Mouse (Mus musculus) limb, embryonic 14.5 days (tissue): Measurements from ENCODE around the gene Tlk1. TPM values are rescaled to one million over a fixed set of nuclear protein-coding genes. Genes with fewer than 3 reads are reported as not detected.

ENCODE experiments used
- ATAC-seq: fragments of 200-750 bp; cut with Nextera tagmentation; 2 replicates; pipeline ENCODE4 v1.8.0; 2017; ENCODE audit warnings: low read depth, moderate number of reproducible peaks, moderate TSS enrichment; ENCODE audit not compliant: low FRiP score
- DNase-seq: peaks from one replicate; pipeline ENCODE4 v3.0.0-alpha.2; 2015; ENCODE audit warnings: low spot score
- H3K27ac ChIP-seq: fragments of 300-500 bp; sonication (generic); replicated peaks from 2 replicates; pipeline ENCODE4 v1.5.1; 2014; ENCODE audit warnings: low read depth, mild to moderate bottlenecking, low read length, moderate library complexity, mixed read lengths
- H3K27me3 ChIP-seq: fragments of 300-500 bp; sonication (generic); 2 replicates; pipeline ENCODE4 v1.6.1; 2014; ENCODE audit warnings: low read length, mixed read lengths; ENCODE audit not compliant: control insufficient read depth, insufficient read depth
- H3K36me3 ChIP-seq: fragments of 300-500 bp; sonication (generic); 2 replicates; pipeline ENCODE4 v1.6.1; 2014; ENCODE audit warnings: mild to moderate bottlenecking, low read length, moderate library complexity, mixed read lengths; ENCODE audit not compliant: control insufficient read depth, insufficient read depth
- H3K4me1 ChIP-seq: fragments of 300-500 bp; sonication (generic); 2 replicates; pipeline ENCODE4 v1.6.1; 2014; ENCODE audit warnings: antibody characterized with exemption, low read length, mixed read lengths; ENCODE audit not compliant: control insufficient read depth, insufficient read depth
- H3K4me2 ChIP-seq: fragments of 300-500 bp; sonication (generic); replicated peaks from 2 replicates; pipeline ENCODE4 v1.6.1; 2014; ENCODE audit warnings: low read depth, mild to moderate bottlenecking, low read length, moderate library complexity; ENCODE audit not compliant: severe bottlenecking
- H3K4me3 ChIP-seq: fragments of 300-500 bp; sonication (generic); replicated peaks from 2 replicates; pipeline ENCODE4 v1.5.1; 2014; ENCODE audit warnings: low read length
- H3K9ac ChIP-seq: fragments of 300-500 bp; sonication (generic); 2 replicates; pipeline ENCODE4 v1.6.1; 2014; ENCODE audit warnings: mild to moderate bottlenecking, low read depth, low read length, moderate library complexity; ENCODE audit not compliant: severe bottlenecking
- H3K9me3 ChIP-seq: fragments of 300-500 bp; sonication (generic); 2 replicates; pipeline ENCODE4 v1.6.1; 2016; ENCODE audit warnings: low read length; ENCODE audit not compliant: control insufficient read depth
- POLR2A ChIP-seq: fragments of 200-500 bp; IDR thresholded peaks from 2 replicates; pipeline ENCODE4 v1.8.0; 2012; ENCODE audit warnings: inconsistent platforms, mild to moderate bottlenecking, moderate library complexity, borderline replicate concordance; ENCODE audit not compliant: insufficient read depth, insufficient read length; ENCODE audit errors: extremely low read depth
- WGBS: fragments of 180-500 bp; shearing (Covaris S2); extraction: QIAGEN DNeasy Blood & Tissue Kit; methylation state at CpG from one replicate; pipeline ENCODE4 v1.1.7; 2014; 5-methylcytosine and 5-hydroxymethylcytosine counted together
- polyA plus RNA-seq, 2 experiments: library from polyadenylated mRNA; depleted of rRNA in 1 of 2; stranded (reverse) in 1 of 2; unstranded in 1 of 2; fragments of >200 nt; fragmentation: Nextera tagmentation in 1 of 2; extraction: Ambion mirVana in 1 of 2; gene quantifications; 2 replicates each; pipeline versions ENCODE4 v1.2.1 to v1.2.3; 2012 to 2014

The Tlk1 gene
- polyA plus RNA-seq, 2 experiments = 34.1 to 39.1 TPM

GRCm38 (mm10) chr2:70672476-70672875 lies 153.1 kb downstream of the Tlk1 start:
- Histone ChIP-seq H3K4me2 (no peak overlapping the region), H3K9me3 (no peaks in the 10 kb centered on the region), H3K27ac (no peak overlapping the region), H3K36me3 (no peaks in the 10 kb centered on the region), H3K27me3 (no peaks in the 10 kb centered on the region), H3K4me1 (no peaks in the 10 kb centered on the region), H3K9ac (no peak overlapping the region), H3K4me3 (no peak overlapping the region)
- 73% methylated on average over 2 of the region's 2 CpGs for WGBS
- DNase-seq = no peak
- no peak for ATAC-seq
- no peak for TF ChIP-seq POLR2A

- no peak overlapping the region for H3K27ac ChIP-seq
- no peak for TF ChIP-seq POLR2A
- H3K4me1 ChIP-seq = no peaks in the 10 kb centered on the region
- no peak overlapping the region for H3K4me3 ChIP-seq
- DNase-seq = no peak
- H3K4me2 ChIP-seq = no peak overlapping the region
- no peak for ATAC-seq
- no peaks in the 10 kb centered on the region for H3K9me3 ChIP-seq
- H3K36me3 ChIP-seq = no peaks in the 10 kb centered on the region
- no peaks in the 10 kb centered on the region for H3K27me3 ChIP-seq
- no peak overlapping the region for H3K9ac ChIP-seq
- 68% methylated on average over 2 of the region's 2 CpGs for WGBS
These were observed 155.6 kb downstream of the Tlk1 start for GRCm38 (mm10) chr2:70669896-70670295.

- no peaks in the 10 kb centered on the region for H3K27me3 ChIP-seq
- 77% methylated on average over 2 of the region's 2 CpGs for WGBS
- H3K36me3 ChIP-seq = no peaks in the 10 kb centered on the region
- DNase-seq (no peak), ATAC-seq (no peak)
- no peak overlapping the region for H3K4me3 ChIP-seq
- no peak overlapping the region for H3K27ac ChIP-seq
- no peak overlapping the region for H3K4me2 ChIP-seq
- H3K9me3 ChIP-seq = no peaks in the 10 kb centered on the region
- TF ChIP-seq POLR2A = no peak
- no peaks in the 10 kb centered on the region for H3K4me1 ChIP-seq
- H3K9ac ChIP-seq = no peak overlapping the region
These were observed 156.3 kb downstream of the Tlk1 start for GRCm38 (mm10) chr2:70669241-70669640.

- no peak for TF ChIP-seq POLR2A
- H3K9me3 ChIP-seq = no peaks in the 10 kb centered on the region
- no peak for ATAC-seq
- peaks cover 8% of the 10 kb centered on the region; the same call in 1 of the 2 replicates for H3K4me1 ChIP-seq
- no peak for DNase-seq
- no peak overlapping the region for H3K4me2 ChIP-seq
- H3K4me3 ChIP-seq = no peak overlapping the region
- no peaks in the 10 kb centered on the region for H3K36me3 ChIP-seq
- H3K9ac ChIP-seq = no peak overlapping the region
- no peak overlapping the region for H3K27ac ChIP-seq
- 93% methylated on average over 7 of the region's 7 CpGs for WGBS
- H3K27me3 ChIP-seq = no peaks in the 10 kb centered on the region
These were observed 158.5 kb downstream of the Tlk1 start for GRCm38 (mm10) chr2:70667016-70667415.

- Histone ChIP-seq H3K36me3 (no peaks in the 10 kb centered on the region), H3K4me3 (no peak overlapping the region), H3K27me3 (no peaks in the 10 kb centered on the region), H3K27ac (no peak overlapping the region), H3K4me2 (no peak overlapping the region), H3K4me1 (peaks cover 8% of the 10 kb centered on the region; the same call in 1 of the 2 replicates), H3K9me3 (no peaks in the 10 kb centered on the region), H3K9ac (no peak overlapping the region)
- ATAC-seq (no peak), DNase-seq (no peak)
- TF ChIP-seq POLR2A = no peak
- 71% methylated on average over 5 of the region's 5 CpGs for WGBS
These were observed 161.8 kb downstream of the Tlk1 start for GRCm38 (mm10) chr2:70663764-70664163.

Other genes with a start within 250 kb of the Tlk1 start
- 118 and 142 TPM in 2 replicates for gene Gorasp2, start 164.2 kb downstream of the Tlk1 start, polyA plus RNA-seq (2012; rRNA removed)
- 187 and 190 TPM in 2 replicates for gene Gorasp2, start 164.2 kb downstream of the Tlk1 start, polyA plus RNA-seq (2014; fragmentation: Nextera tagmentation; extraction: Ambion mirVana)
- gene Gm26558, start 163.6 kb downstream of the Tlk1 start, polyA plus RNA-seq (2012; rRNA removed) = 1.4 and 2.4 TPM in 2 replicates
- 6.5 and 6.9 TPM in 2 replicates for gene Gm26558, start 163.6 kb downstream of the Tlk1 start, polyA plus RNA-seq (2014; fragmentation: Nextera tagmentation; extraction: Ambion mirVana)
- gene Dcaf17, start 229.6 kb upstream of the Tlk1 start, polyA plus RNA-seq (2012; rRNA removed) = 7.2 and 7.4 TPM in 2 replicates
- gene Dcaf17, start 229.6 kb upstream of the Tlk1 start, polyA plus RNA-seq (2014; fragmentation: Nextera tagmentation; extraction: Ambion mirVana) = 23.0 and 26.0 TPM in 2 replicates
- 12.8 and 14.8 TPM in 2 replicates for gene Mettl8, start 229.9 kb upstream of the Tlk1 start, polyA plus RNA-seq (2012; rRNA removed)
- 13.6 and 13.9 TPM in 2 replicates for gene Mettl8, start 229.9 kb upstream of the Tlk1 start, polyA plus RNA-seq (2014; fragmentation: Nextera tagmentation; extraction: Ambion mirVana)